Mouse (Mus musculus): ENCODE measurements around the gene H2-Q4.

DNA sequence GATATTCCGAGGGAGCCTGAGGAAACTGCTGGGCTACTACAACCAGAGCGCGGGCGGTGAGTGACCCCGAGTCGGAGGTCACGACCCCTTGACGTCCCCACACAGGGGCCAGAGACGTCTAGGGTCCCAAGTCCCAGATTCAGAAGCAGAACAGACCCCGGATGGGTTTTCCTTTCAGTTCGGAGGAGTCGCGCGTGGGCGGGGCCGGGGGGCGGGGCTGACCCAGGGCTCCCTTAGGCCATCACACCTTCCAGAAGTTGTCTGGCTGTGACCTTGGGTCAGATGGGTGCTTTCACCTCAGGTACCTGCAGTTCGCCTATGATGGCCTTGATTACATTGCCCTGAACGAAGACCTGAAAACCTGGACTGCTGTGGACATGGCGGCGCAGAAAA is 20.0 kb upstream of the H2-Q4 start:
- TF ChIP-seq CTCF (IDR thresholded peaks at IDR 0.05; ENCODE audit: low read depth) = no peak
- TF ChIP-seq EP300 (IDR thresholded peaks at IDR 0.05; ENCODE audit: low read depth) = no peak
